Mouse (Mus musculus) gastrocnemius, postnatal 25 days (tissue): Measurements from ENCODE around the gene Pabpc5. TPM values are rescaled to one million over a fixed set of nuclear protein-coding genes. Genes with fewer than 3 reads are reported as not detected.
A peak's percentile ranks its signal among the peaks of the same experiment; 100 is the strongest.

ENCODE experiments used
- DNase-seq: peaks from one replicate; pipeline ENCODE4 v3.0.0; 2022
- long read RNA-seq, 2 experiments: library from polyadenylated mRNA; stranded (forward); transcript quantifications; one replicate each; pipeline ENCODE4 v2.0.0; 2021
- total RNA-seq, 2 experiments: library from RNA; stranded (reverse); gene quantifications; 1 replicate in 1 of 2; 2 replicates in 1 of 2; pipeline ENCODE4 v1.2.3; 2021

The Pabpc5 gene
- not detected for total RNA-seq
- long read RNA-seq, experiment 1: 0 reads
- long read RNA-seq, experiment 2: 0 reads

DNA sequence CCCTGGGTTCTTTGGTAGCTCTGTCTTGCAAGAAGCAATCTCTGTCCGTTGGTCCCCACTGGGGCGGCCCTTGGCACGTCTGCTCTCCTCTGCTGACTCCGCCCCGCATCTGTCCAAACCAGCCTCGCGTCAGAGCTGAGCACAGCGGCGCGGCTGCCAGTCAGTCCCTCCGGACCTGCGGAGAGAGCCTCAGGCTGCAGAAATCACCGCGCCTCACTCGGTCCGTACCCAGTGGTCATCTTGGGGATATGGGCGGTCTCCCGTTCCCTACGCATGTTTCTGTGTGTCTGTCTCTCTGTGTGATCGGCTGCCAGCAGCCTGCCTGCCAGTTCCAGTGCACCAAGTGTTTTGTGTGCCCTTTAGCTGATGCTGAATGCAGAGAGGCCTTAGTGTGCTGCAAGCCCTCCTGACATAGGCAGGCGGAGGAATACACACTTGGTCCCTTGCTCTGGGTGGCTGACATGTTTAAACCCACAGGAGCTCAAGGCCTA lies at the start of gene Pabpc5:
Gene Pabpc5, plus strand, starts transcription at position 116 of the 491 bp plus-strand sequence.
- peak; percentile 68 for DNase-seq

DNA sequence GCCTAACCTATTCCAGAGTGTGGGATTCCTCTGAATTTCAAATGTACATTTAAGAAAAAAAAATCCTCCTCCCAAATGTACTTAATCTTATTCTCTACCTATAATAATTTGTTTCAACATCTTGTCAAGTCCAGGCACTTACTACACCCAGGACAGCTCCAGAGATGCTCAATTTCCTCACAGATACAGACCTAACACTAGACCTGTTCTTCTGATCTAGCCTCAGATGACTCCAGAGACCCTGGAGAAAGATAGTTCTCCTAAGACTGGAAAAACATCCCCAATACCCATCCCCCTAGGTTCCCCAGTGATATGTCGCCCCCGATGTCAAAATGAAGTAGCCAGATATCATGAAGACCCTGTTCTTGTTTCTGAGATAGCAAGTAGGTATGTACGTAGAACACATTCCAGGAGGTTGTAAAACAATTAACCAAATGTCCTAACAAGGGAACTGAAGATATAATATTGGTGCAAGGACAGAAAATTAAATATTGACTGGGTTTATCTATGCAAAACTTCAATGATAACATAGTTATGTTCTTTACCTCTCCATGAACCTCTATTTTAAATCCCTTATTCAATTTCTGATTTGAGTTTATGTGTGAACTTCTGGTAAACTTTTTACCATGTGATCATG lies 39.9 kb upstream of the Pabpc5 start:
- DNase-seq: no peak

DNA sequence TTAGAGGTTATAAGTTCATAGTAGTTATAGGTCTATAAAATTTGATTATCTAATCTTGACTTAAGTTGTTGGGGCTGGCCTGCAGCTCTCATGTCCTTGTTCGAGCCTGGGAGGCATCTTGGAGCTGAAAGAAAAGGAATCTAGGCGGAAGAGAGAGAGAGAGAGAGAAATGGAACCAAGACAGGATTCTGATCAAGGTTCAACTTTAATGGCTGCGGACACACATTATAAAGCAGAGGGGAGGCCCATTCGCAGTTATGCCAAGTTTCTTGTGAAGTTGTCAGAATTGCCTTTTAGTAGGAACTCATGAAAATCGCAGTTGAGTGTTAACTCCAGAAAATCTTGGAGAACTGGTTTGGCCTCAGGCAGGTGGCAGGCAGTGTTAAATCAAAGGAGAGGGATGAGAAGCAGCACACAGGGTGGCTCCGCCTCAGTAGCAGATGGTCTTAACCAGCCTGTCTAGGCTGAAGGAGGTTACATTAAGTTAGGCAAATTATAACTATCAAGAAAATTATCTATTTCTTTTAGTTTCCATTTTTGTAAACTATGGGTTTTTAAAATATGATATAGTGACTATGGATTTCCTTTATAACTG lies 38.6 kb upstream of the Pabpc5 start:
- no peak for DNase-seq

DNA sequence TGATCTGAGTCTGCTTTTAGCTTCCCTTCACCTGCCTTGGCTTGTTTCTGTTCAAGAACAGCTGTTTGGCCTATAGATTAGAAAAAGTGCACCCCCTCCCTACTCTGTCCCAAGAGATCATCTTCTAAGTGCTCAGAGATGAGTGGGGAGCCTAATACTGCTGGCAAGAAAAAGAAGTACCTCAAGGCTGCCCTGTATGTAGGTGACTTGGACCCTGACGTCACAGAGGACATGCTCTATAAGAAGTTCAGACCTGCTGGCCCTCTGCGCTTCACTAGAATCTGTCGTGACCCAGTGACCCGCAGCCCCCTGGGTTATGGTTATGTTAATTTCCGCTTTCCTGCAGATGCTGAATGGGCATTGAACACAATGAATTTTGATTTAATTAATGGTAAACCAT lies 856 bp downstream of the Pabpc5 start:
- no peak for DNase-seq
